Mouse (Mus musculus) midbrain, embryonic 13.5 days (tissue): ENCODE results near the gene Slc25a51. TPM values are rescaled to one million over a fixed set of nuclear protein-coding genes. Genes with fewer than 3 reads are reported as not detected.

Source experiments
- ATAC-seq: fragments of 200-750 bp; cut with Nextera tagmentation; 2 replicates; pipeline ENCODE4 v1.8.0; 2017; ENCODE audit warnings: mild to moderate bottlenecking, moderate TSS enrichment, moderate library complexity
- H3K27ac ChIP-seq: fragments of 300-500 bp; sonication (generic); 2 replicates; pipeline ENCODE4 v1.5.1; 2015; ENCODE audit warnings: inconsistent platforms, mild to moderate bottlenecking, moderate library complexity
- H3K27me3 ChIP-seq: fragments of 300-500 bp; sonication (generic); 2 replicates; pipeline ENCODE4 v1.6.1; 2015; ENCODE audit warnings: mild to moderate bottlenecking, inconsistent platforms
- H3K36me3 ChIP-seq: fragments of 300-500 bp; sonication (generic); 2 replicates; pipeline ENCODE4 v1.6.1; 2015; ENCODE audit warnings: mild to moderate bottlenecking, inconsistent platforms
- H3K4me1 ChIP-seq: fragments of 300-500 bp; sonication (generic); replicated peaks from 2 replicates; pipeline ENCODE4 v1.6.1; 2015; ENCODE audit warnings: inconsistent platforms
- H3K4me2 ChIP-seq: fragments of 300-500 bp; sonication (generic); replicated peaks from 2 replicates; pipeline ENCODE4 v1.6.1; 2015; ENCODE audit warnings: moderate library complexity, mild to moderate bottlenecking, inconsistent platforms
- H3K4me3 ChIP-seq: fragments of 300-500 bp; sonication (generic); replicated peaks from 2 replicates; pipeline ENCODE4 v1.5.1; 2015; ENCODE audit warnings: mild to moderate bottlenecking, inconsistent platforms
- H3K9ac ChIP-seq: fragments of 300-500 bp; sonication (generic); replicated peaks from 2 replicates; pipeline ENCODE4 v1.6.1; 2015; ENCODE audit warnings: mild to moderate bottlenecking, inconsistent platforms
- H3K9me3 ChIP-seq: fragments of 300-500 bp; sonication (generic); 2 replicates; pipeline ENCODE4 v1.6.1; 2016; ENCODE audit warnings: mild to moderate bottlenecking, inconsistent platforms
- whole genome bisulfite sequencing: fragments of 180-500 bp; shearing (Covaris S2); methylation state at CpG from one replicate; pipeline ENCODE4 v1.1.7; 2015; 5-methylcytosine and 5-hydroxymethylcytosine counted together
- polyA plus RNA-seq: library from polyadenylated mRNA; unstranded; fragments of >200 nt; fragmentation: Nextera tagmentation; extraction: Ambion mirVana; gene quantifications from 2 replicates; pipeline ENCODE4 v1.2.1, GENCODE M21; 2015

Slc25a51 gene
- 73.7 and 76.5 TPM in 2 replicates for polyA plus RNA-seq

DNA sequence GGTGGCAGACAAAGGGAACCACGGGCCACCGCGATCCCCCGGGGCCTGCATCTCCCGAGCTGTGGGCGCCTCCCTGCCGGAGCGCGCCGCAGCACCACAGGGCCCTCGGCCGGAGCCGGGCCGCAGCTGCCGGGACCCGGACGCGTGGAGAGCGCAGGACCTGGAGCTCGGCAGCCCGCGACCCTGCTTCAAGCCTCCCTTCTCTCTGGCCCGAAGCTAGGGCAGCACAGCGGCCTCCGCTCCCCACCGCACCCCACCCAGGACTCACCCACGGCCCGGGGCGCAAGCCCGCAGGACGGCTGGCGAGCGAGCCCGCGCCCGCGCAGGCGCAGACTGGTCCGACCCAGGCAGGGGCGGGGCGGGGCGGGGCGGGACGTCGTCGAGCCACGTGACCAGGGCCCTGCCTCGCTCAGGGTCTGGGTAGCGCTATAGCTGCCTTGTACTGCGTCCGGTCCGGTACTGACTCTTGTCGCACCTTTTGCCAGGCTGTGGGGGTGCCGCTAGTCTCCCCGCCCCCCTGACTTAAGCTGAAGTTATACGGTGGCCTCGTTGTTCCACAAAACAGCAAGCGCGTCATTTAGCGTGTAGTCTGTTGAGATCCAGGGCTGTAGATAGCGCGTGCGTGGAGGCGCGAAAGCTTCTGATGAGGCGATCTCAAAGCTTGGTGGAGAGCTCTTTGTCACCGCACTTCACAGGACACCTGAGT is at the start of gene Slc25a51:
TSS of gene Slc25a51 (minus strand) at position 340 of the 706 bp plus-strand sequence.
- Histone ChIP-seq H3K27ac (peak within 1 kb of the TSS; percentile 95), H3K4me1 (peaks cover 34% of the 10 kb centered on the region), H3K27me3 (peaks cover 20% of the 10 kb centered on the region), H3K4me3 (peak within 1 kb of the TSS; percentile 95), H3K4me2 (peak within 1 kb of the TSS; percentile 77), H3K36me3 (peaks cover 10% of the 10 kb centered on the region), H3K9me3 (no peaks in the 10 kb centered on the region), H3K9ac (peak within 1 kb of the TSS; percentile 97)
- WGBS, result under 1% methylated on average over 59 of the region's 67 CpGs
- ATAC-seq, result peak; percentile 98

DNA sequence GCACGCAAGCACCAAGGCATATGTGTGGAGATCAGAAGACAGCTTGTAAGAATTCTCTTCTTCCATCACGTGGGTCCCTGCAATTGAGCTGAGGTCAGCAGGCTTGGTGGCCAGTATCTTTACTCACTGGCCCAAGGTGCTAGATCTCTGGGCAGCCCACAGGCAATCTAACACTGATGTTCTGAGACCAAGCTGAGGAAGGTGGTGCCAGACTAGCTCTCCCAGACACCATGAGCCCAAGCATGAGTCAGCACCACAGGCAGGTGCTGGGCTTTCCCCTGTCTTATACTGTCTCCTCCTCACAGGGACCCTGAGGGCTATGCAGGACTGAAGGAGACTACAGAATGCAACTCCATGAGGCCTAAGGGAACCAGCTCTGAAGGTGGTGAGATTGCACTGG is 49.0 kb upstream of the Slc25a51 start:
- Histone ChIP-seq H3K9ac (no peak overlapping the region), H3K27ac (no peak overlapping the region), H3K27me3 (no peaks in the 10 kb centered on the region), H3K4me1 (peaks cover 22% of the 10 kb centered on the region), H3K4me3 (no peak overlapping the region), H3K9me3 (no peaks in the 10 kb centered on the region), H3K36me3 (no peaks in the 10 kb centered on the region), H3K4me2 (no peak overlapping the region)
- WGBS, result 86% methylated on average over 2 of the region's 2 CpGs
- no peak for ATAC-seq

DNA sequence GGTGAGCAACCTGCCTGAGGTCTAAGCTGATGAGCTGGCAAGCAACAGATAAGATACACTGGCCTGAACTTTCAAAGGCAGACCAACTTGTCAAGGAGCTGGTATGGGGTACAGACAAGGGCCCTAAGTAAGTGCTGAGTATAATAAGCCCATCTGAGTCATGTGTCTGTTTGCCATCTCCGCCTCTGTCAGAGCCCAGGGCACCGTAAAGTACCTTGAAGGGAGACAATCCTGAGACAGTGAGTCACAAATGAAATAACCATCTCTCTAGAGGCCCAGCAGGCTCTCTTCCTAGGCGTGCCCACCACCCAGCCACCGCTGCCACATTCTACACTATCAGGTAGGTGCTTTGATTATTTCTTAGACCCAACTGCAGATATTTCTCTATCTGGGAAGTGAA is 46.4 kb upstream of the Slc25a51 start:
- H3K4me3 ChIP-seq, result no peak overlapping the region
- H3K4me1 ChIP-seq, result peaks cover 17% of the 10 kb centered on the region
- no peak overlapping the region for H3K4me2 ChIP-seq
- WGBS, result 87% methylated on average over 4 of the region's 4 CpGs
- no peak for ATAC-seq
- H3K9ac ChIP-seq, result no peak overlapping the region
- H3K36me3 ChIP-seq, result no peaks in the 10 kb centered on the region
- no peaks in the 10 kb centered on the region for H3K27me3 ChIP-seq
- H3K27ac ChIP-seq, result no peak overlapping the region
- H3K9me3 ChIP-seq, result no peaks in the 10 kb centered on the region

DNA sequence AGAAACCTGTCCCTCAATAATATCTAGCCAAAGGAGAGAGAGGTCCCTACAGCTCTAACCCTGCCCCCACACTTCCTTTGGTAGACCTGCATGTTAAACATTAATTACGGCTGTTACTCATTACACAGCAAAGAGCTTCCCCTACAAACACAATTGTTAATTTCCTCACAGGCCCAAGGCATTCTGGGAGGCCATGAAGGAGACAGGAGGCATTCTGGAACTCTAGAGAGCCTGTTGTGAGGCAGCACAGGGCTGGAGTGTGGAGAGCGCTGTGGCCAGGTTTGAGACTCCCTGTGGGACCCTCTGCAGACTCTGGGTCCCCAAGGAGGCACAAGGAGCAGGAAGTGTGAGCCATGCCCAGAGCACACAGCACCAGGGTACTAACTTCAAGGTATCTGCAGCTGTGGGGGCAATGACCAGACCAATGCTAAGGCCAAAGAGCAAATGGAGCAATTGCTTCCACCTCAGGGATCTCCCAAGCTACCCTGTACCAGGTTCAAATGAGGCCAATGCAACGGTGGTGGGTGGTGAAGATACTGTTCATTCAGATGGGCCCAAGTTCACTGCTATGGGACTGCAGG is 44.8 kb upstream of the Slc25a51 start:
- Histone ChIP-seq H3K27ac (no peak overlapping the region), H3K4me3 (no peak overlapping the region), H3K4me1 (peaks cover 32% of the 10 kb centered on the region), H3K36me3 (no peaks in the 10 kb centered on the region), H3K4me2 (no peak overlapping the region), H3K9ac (no peak overlapping the region), H3K9me3 (no peaks in the 10 kb centered on the region), H3K27me3 (no peaks in the 10 kb centered on the region)
- 87% methylated on average over 3 of the region's 3 CpGs for WGBS
- no peak for ATAC-seq

DNA sequence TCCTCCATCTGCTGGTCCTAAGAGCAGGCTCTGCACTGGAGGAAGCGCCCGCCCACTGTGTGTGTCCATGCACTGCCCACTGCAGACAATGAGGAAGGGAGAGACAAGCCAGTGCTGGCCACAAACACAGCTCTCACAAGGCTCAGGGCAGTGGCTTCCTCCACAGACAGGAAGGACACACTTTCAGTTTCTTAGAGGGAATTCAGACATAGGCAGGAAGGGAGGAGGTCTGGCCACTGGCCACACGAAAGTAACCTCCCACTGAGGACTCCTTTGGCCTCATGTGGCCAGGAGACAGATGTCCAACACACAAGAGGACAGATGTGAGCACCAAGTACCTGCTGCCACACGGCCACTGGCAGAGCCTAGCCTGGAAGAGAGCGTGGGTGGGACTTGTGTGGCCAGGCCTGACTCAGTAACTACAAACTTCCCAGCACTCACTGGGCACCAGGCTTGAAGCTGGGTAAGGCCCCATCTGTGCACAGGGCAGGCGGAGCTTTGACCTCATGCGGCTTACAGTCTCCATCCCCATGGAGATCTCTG is 44.1 kb upstream of the Slc25a51 start:
- H3K27me3 ChIP-seq, result no peaks in the 10 kb centered on the region
- no peak overlapping the region for H3K27ac ChIP-seq
- H3K4me2 ChIP-seq, result no peak overlapping the region
- H3K9me3 ChIP-seq, result no peaks in the 10 kb centered on the region
- H3K9ac ChIP-seq, result no peak overlapping the region
- peaks cover 32% of the 10 kb centered on the region for H3K4me1 ChIP-seq
- ATAC-seq, result no peak
- H3K4me3 ChIP-seq, result no peak overlapping the region
- WGBS, result 74% methylated on average over 7 of the region's 7 CpGs
- H3K36me3 ChIP-seq, result no peaks in the 10 kb centered on the region

DNA sequence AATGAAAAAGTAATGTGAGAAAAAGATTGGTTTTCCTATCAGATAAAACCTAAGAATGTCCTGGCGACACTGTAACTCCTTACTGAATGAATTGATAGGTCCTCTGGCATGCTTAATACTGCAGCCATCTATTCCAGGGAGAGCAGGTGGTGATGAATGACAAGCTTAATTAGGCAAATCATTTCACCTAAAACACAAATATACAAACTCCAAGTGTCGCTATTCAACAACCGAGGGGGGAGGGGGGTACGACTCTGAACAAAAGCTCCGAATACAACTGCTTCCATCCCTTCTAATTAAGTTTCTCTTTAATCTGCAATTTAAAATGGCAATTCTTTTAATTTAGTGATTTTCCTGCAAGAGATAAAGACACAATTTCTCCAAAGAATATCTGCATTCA is 40.4 kb upstream of the Slc25a51 start:
- 57% methylated on average over 5 of the region's 5 CpGs for WGBS
- no peak overlapping the region for H3K9ac ChIP-seq
- H3K9me3 ChIP-seq, result no peaks in the 10 kb centered on the region
- no peak overlapping the region for H3K4me2 ChIP-seq
- peaks cover 45% of the 10 kb centered on the region for H3K4me1 ChIP-seq
- no peak for ATAC-seq
- no peak overlapping the region for H3K4me3 ChIP-seq
- no peak overlapping the region for H3K27ac ChIP-seq
- no peaks in the 10 kb centered on the region for H3K27me3 ChIP-seq
- H3K36me3 ChIP-seq, result peaks cover 10% of the 10 kb centered on the region

DNA sequence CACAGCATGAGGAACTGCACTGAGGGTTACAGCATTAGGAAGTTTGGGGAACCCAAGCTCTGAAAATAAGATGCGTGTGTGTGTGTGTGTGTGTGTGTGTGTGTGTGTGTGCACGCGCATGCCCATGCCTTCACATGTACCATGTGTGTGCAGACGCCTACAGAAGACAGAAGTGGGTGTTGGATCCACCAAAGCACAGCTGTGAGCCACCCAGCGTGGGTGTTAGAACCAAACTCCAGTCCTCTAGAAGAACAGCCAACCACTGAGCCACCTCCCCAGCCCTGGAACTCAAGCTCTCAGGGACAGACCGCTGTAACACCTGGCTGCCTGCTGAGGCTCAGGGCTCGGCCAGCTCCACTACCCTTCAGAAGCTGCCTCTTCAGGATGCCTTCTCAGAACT is 39.9 kb upstream of the Slc25a51 start:
- no peak for ATAC-seq
- Histone ChIP-seq H3K36me3 (peaks cover 14% of the 10 kb centered on the region), H3K4me3 (no peak overlapping the region)

DNA sequence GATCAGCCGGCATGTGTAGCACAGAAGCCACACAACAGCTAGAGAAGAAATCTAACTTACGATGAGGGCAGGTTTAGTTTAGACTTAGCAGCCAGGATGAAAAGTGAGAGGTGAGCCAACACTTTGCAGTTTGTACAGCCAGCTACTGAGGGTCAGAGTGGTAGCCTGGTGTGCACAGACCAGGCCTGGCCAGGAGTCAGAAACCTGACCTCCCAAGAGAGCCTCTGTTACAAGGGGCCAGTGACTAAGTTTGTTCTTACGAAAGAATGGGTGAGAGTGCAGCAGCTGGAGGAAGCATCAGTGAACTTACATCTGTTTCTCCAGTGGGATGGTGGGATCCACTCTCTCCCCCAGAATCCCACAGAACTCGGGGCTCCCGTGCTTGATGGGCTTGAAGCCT is 38.6 kb upstream of the Slc25a51 start:
- Histone ChIP-seq H3K27ac (no peak overlapping the region), H3K4me2 (no peak overlapping the region), H3K9me3 (no peaks in the 10 kb centered on the region), H3K4me3 (no peak overlapping the region), H3K27me3 (no peaks in the 10 kb centered on the region), H3K4me1 (peaks cover 42% of the 10 kb centered on the region), H3K9ac (no peak overlapping the region), H3K36me3 (peaks cover 14% of the 10 kb centered on the region)
- ATAC-seq, result no peak
- 92% methylated on average over 5 of the region's 5 CpGs for WGBS

More for the DNA sequence above, 39.9 kb upstream of the Slc25a51 start:
- WGBS, result 90% methylated on average over 7 of the region's 7 CpGs
- no peak overlapping the region for H3K4me2 ChIP-seq
- no peak overlapping the region for H3K27ac ChIP-seq
- H3K9me3 ChIP-seq, result no peaks in the 10 kb centered on the region
- no peaks in the 10 kb centered on the region for H3K27me3 ChIP-seq
- H3K9ac ChIP-seq, result no peak overlapping the region
- H3K4me1 ChIP-seq, result peaks cover 44% of the 10 kb centered on the region

DNA sequence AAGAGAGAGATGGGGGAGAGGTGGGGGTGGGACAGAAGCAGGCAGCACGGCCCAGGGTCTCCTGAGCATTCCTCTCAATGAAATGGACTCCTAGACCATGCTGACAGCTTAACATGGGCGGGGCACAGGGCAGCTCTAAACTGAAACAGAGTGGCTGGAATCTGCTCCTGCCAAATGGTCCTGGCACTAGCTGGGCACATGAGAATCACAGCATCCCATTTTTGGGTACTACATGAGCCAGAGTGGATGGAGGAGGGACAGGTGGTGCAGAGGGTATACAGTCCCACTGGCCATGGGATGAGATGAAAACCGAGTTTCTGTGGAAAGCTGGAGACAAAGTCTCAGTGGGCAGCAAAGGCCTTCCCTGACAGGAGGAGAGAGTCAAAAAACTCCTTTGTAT is 36.7 kb upstream of the Slc25a51 start:
- no peak overlapping the region for H3K4me3 ChIP-seq
- no peaks in the 10 kb centered on the region; the same call in 1 of the 2 replicates for H3K27me3 ChIP-seq
- H3K27ac ChIP-seq, result no peak overlapping the region
- no peak overlapping the region for H3K4me2 ChIP-seq
- no peaks in the 10 kb centered on the region for H3K9me3 ChIP-seq
- H3K9ac ChIP-seq, result no peak overlapping the region
- WGBS, result 69% methylated on average over 3 of the region's 3 CpGs
- peaks cover 40% of the 10 kb centered on the region for H3K4me1 ChIP-seq
- H3K36me3 ChIP-seq, result peaks cover 14% of the 10 kb centered on the region
- ATAC-seq, result no peak

DNA sequence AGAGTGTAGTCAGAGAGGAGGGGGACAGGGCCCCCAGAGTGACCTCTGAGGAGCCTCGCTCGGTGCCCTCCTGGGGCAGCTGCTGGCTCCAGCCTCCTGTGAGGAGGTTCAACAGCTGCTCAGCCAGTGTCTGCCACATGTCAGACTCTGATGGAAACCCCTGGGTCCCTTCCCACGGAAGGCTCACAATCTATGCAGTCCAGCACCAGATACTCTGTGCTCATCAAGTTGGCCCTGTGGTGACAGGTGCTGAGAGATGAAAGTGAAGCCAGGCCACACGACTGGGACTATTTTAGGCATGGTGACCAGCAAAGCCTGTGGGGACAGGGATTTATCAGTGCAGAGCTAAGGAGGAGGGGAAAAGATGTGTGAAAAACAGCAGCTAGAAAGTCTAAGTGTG is 36.2 kb upstream of the Slc25a51 start:
- H3K27me3 ChIP-seq, result no peaks in the 10 kb centered on the region; the same call in 1 of the 2 replicates
- ATAC-seq, result no peak
- H3K9ac ChIP-seq, result no peak overlapping the region
- H3K4me3 ChIP-seq, result no peak overlapping the region
- no peak overlapping the region for H3K27ac ChIP-seq
- peaks cover 36% of the 10 kb centered on the region for H3K4me1 ChIP-seq
- WGBS, result 51% methylated on average over 4 of the region's 4 CpGs
- H3K9me3 ChIP-seq, result no peaks in the 10 kb centered on the region
- peaks cover 14% of the 10 kb centered on the region for H3K36me3 ChIP-seq
- H3K4me2 ChIP-seq, result no peak overlapping the region

DNA sequence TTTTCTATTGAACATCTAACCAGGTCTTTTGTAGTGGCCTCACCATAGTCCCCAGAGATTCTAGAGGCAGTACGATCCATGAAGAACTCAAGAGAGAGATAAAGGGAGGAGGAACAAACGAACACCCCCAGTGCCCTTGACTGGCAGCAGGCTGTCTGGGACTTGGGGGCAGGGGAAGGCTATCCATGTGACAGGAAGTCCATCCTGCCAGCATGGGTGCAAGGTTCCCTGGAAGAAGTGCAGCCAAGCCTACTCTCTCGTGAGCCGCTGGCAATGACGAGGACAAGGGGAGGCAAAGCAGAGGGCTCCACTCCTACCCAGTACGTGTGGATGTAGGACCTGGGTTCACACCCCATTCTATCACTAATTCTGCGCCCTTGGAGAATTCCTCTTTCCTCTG is 35.1 kb upstream of the Slc25a51 start:
- WGBS, result 83% methylated on average over 7 of the region's 7 CpGs
- Histone ChIP-seq H3K27ac (no peak overlapping the region), H3K9ac (no peak overlapping the region), H3K4me1 (peaks cover 25% of the 10 kb centered on the region), H3K27me3 (no peaks in the 10 kb centered on the region; the same call in 1 of the 2 replicates), H3K36me3 (peaks cover 14% of the 10 kb centered on the region), H3K4me2 (no peak overlapping the region), H3K4me3 (no peak overlapping the region), H3K9me3 (no peaks in the 10 kb centered on the region)
- no peak for ATAC-seq

DNA sequence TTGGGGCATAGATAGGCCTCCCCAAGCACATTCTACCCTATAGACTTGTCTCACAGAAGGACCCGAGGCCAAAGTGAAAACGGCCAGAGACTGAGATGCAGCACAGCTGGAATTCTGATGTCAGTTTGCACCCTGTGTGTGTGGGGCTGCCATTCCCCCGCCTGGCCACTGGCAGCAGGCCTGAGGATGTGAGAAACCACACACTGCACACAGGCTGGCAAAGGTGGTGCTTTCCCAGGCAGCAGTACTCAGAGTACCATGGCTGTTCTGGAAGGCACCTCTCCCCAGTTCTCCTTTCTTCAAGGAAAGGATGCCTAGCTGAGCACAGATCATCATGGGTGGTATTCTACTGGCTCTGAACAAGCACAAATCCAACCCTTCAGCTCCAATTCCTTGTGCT is 33.7 kb upstream of the Slc25a51 start:
- Histone ChIP-seq H3K9me3 (no peaks in the 10 kb centered on the region), H3K9ac (no peak overlapping the region), H3K36me3 (peaks cover 14% of the 10 kb centered on the region), H3K4me2 (no peak overlapping the region), H3K4me1 (peaks cover 30% of the 10 kb centered on the region), H3K4me3 (no peak overlapping the region), H3K27ac (no peak overlapping the region), H3K27me3 (no peaks in the 10 kb centered on the region; the same call in 1 of the 2 replicates)
- ATAC-seq, result no peak
- 80% methylated on average over 3 of the region's 3 CpGs for WGBS
